Mouse (Mus musculus) ovary, adult 18-20 months (tissue): ENCODE data around the gene Plekhg6.

Experiments
- DNase-seq: peaks from one replicate; pipeline ENCODE4 v3.0.0; 2022; ENCODE audit warnings: low spot score, mixed read lengths

The Plekhg6 gene

GRCm38 (mm10) chr6:125323547-125323946 is 57.0 kb downstream of the Plekhg6 start:
- no peak for DNase-seq

- no peak for DNase-seq
Observed at GRCm38 (mm10) chr6:125322794-125323193, 57.8 kb downstream of the Plekhg6 start.

DNA sequence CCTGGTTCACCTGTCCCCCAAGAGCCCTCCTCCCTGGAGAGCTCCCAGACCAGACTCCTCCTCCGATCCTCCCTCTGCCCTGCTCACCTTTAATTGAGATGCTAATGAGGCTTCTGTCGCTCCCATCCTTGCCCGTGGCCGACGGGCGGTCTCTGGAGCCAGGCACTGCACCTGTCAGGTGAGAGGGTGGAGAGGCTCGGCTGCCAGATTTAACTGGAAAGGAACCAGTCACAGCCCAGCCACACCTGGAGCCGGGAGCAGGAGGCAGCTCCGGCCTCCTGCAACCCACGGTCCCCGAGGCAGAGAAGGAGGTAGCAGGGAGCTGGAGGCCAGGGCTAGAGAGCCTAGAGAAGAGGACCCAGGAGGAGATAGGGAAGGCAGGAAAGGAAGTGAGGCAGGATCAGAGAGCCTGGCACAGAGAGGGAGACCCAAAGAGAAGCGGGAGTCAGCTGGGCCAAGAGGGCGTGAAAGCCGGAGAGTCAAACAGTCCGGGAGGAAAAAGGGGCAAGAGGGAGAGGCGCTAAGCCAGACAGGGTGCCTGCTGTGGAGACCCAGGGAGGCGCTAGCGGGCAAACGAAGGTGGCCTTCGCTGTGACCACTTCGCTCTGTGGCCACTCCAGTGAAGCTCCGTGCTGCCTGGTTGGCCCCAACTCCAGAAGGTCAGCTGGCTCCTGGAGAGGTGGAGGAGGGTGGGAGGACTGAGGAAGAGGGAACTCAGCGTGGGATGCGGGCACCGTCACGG is 59.3 kb downstream of the Plekhg6 start:
- DNase-seq = no peak

- DNase-seq = no peak
Observed at GRCm38 (mm10) chr6:125320323-125320722, 60.3 kb downstream of the Plekhg6 start, which contains the start of gene Scnn1a. Scnn1a (plus strand) TSS chr6:125320659.

DNA sequence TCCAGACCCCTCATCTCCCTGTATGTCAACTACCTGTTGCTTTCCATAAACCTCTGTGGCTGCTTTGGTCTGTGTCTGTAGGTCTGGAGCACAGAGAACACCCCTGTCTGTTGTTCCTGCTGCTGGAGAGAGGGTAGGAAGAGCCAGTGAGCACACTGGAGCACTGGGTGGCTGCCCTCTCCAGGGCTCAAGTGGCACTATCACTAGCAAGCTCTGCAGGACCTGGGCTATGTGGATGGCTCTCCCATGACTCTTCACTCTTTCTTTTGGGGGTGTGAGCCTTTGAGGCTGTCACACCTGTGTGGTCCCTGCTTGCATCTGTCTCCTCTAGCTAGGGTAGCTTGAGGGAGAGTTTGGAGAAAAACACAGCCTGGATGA is 60.7 kb downstream of the Plekhg6 start:
- DNase-seq = no peak

GRCm38 (mm10) chr6:125318981-125319918 is 61.3 kb downstream of the Plekhg6 start:
- DNase-seq = no peak

DNA sequence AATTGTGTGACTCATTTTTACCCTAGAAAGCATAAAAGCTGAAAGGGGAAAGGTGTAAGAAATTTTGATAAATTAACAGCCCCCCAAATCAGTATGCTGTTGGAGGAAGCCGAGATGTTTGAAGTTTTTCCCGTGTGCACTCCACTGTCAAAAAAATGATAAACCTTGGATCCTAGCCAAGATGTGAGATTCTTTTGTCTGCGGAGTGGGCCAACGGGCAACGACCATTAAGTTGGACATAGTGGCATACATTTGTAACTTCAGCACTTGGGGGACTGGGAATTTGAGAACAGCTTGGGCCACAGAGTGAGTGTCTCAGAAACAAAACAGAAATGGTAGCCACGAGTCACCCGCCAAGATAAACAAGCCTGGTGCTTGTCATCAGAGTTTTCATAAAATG is 63.5 kb downstream of the Plekhg6 start:
- no peak for DNase-seq

- DNase-seq = no peak
Observed at GRCm38 (mm10) chr6:125314746-125315145, 65.8 kb downstream of the Plekhg6 start.

DNA sequence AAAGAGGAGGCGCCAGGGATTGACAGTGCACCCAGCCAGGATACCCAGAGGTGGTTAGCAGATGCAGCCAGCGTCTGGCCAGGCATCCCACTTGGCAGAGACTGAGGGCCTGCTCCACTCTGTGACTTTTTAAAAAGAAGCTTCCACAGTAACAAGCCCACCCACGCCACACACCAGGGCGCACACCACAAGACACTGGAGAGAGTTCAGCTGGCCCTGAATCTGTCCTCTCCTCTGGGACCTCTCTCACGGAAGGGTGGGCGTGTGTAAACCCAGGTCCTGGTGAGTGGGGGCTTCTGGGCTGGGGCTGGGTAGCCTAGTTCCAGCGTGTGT is 66.4 kb downstream of the Plekhg6 start:
- no peak for DNase-seq

DNA sequence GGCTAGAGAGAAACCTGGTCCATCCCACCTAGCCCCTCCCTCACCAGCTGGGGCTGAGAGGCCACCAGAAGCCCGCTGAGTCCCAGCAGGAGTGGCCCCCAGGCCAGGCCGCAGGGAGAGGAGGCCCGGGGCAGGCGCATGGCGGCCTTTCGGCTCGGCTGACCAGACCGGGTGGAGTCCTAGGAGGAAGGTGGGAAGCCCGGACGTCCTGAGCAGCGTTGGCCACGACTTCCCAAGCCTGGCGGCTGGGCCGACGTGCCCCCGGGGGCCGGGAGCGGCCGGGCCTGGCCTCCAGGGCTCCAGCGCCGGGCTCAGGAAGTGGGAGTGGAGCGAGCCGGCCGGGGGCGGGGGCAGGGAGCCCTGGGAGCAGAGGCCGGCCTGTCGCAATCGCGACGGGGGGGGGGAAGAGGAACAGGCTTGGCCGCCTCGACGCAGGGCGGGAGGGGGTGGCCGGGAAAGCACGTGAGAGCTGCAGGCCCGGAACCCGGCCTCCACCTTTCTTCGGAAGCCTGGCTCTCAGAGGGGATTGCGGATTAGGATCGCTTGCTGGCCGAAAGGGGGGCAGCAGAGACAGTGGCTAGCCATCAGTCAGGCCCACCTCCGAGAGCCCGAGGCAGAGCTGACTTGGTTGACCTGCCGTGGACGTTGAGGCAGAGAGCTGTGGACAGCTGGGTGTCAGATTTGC is 66.9 kb downstream of the Plekhg6 start, which contains the start of gene Ltbr:
TSS of gene Ltbr (minus strand) at position 340 of the 685 bp plus-strand sequence.
- DNase-seq = peak; percentile 79
